Mouse (Mus musculus) ovary, postnatal 14 days (tissue): Measurements from ENCODE around the gene 4921517D22Rik.

ENCODE experiments used
- DNase-seq: peaks from one replicate; pipeline ENCODE4 v3.0.0; 2022; ENCODE audit warnings: low spot score

The 4921517D22Rik gene

GRCm38 (mm10) chr13:59657781-59658180 lies 36.1 kb downstream of the 4921517D22Rik start:
- DNase-seq = no peak

DNA sequence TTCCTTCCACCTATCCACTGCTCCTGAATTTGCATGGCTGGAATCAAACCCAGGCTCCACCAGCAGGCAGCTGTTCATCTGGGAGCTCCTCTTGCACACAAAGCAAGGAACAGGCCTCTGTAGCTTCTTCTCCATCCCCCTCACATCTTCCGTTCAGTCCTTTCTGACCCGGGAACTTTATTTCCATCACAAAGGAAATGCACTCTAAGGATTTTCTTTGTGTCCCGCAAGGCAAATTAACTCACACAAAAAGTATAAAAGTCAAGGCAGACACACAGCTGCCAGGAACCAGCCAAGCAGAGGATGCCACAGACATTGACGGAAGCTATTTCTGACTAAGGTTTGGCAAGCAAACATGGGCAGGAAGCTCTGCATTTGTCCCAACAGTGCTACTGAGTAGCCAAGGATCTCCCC lies 36.9 kb downstream of the 4921517D22Rik start:
- DNase-seq = no peak

DNA sequence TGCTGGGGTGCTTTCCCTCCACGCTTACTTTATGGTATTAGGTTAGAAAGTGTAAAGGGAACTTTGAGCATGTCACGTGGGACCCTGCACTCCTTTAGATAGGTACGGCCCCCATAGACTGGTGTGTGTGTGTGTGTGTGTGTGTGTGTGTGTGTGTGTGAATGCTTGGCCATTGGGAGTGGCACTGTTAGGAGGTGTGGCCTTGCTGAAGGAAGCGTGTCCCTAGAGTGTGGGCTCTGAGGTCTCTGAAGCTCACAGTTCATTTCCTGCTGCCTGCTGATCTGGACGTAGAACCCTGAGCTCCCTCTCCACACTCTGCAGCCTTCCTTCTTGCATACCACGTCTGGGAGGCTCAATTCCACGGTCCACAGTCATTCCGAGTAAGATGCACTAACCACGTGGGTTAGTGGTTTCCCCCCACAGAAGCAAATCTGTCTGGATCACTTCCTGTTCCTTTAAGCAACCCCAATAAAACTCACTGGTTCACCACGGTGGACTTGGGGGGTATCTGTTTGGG lies 37.5 kb downstream of the 4921517D22Rik start:
- no peak for DNase-seq

GRCm38 (mm10) chr13:59655718-59656315 lies 38.1 kb downstream of the 4921517D22Rik start:
- DNase-seq = no peak

GRCm38 (mm10) chr13:59654465-59654864 lies 39.4 kb downstream of the 4921517D22Rik start:
- no peak for DNase-seq

- no peak for DNase-seq
Measured at GRCm38 (mm10) chr13:59653136-59653535, 40.8 kb downstream of the 4921517D22Rik start.

- DNase-seq = no peak
Measured at GRCm38 (mm10) chr13:59652651-59653050, 41.3 kb downstream of the 4921517D22Rik start.

- no peak for DNase-seq
Measured at GRCm38 (mm10) chr13:59649781-59650180, 44.1 kb downstream of the 4921517D22Rik start.

DNA sequence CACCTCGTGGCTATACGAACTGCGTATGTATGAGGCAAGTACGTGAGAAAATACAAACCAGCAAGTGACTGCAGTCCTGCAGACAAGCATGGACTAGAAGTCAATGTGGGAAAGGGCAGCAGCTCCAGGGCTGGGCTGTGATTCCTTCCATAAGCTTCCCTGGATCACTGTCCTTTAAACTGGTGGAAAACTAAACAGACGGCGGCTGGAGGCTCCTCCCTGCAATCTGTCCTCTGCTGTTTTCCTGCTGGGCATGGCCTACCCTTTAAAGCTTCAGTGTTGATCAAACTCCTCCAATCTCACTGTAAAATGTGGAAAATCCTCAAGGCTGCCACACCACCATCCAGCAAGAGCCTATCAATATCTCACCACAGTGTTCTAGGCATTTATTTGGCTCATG lies 45.3 kb downstream of the 4921517D22Rik start:
- no peak for DNase-seq

GRCm38 (mm10) chr13:59647484-59647883 lies 46.4 kb downstream of the 4921517D22Rik start:
- DNase-seq = no peak

GRCm38 (mm10) chr13:59646674-59647244 lies 47.1 kb downstream of the 4921517D22Rik start:
- no peak for DNase-seq

DNA sequence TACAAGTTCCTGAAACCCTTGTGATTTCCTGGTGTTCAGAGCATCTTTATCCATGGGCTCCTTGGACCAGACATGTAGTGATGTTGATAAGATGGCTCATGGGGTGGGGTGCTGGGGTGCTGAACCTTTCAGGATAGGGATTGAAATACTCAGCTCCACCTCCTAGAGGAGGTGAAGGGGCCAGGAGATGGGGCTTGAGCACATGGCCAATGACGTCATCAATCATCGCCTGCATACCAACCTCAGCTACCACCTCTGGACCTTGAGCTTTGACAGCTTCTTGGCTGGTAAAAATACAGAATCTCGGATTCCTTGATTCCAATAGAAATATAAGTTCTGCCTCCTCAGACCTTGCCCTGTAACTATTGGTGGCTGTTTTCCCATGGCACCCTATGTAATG lies 48.4 kb downstream of the 4921517D22Rik start:
- no peak for DNase-seq

DNA sequence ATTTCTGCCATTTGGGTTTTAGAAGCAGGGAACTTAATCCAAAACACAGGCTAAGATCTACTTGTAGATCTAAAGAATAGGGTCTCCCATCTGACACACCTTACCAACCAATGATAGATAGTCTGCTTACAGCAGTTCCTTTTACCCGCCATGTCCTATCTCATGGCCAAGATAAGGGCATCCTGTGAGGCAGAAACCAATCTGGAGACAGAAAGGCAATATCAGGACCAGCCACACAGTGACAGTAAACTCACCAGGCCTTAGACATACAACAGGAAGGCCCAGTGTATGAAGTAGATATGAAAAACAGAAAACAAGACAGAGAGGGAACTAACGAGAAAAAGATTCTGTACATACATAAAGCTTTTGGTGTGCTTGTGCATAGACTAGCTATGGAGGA lies 51.1 kb downstream of the 4921517D22Rik start:
- no peak for DNase-seq

DNA sequence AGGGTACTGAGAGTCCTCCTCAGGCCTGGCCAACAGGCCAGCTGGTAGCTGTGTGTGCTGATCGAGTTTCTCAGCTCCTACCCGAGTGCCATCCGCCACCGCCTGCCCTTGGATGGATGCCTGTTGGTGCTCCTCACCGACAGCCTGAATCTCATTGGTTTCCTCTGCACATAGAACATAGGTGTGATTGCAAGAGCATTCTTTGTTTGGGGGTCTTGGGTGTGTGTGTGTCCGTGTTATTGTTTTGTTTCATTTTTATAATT lies 53.8 kb downstream of the 4921517D22Rik start:
- DNase-seq = no peak

GRCm38 (mm10) chr13:59639368-59640177 lies 54.3 kb downstream of the 4921517D22Rik start:
- no peak for DNase-seq

GRCm38 (mm10) chr13:59637800-59638199 lies 56.1 kb downstream of the 4921517D22Rik start:
- DNase-seq = no peak
